Mouse (Mus musculus) heart, adult 2 months (tissue): ENCODE data around the gene Wfdc6a. TPM values are rescaled to one million over a fixed set of nuclear protein-coding genes. Genes with fewer than 3 reads are reported as not detected.
A peak's percentile ranks its signal among the peaks of the same experiment; 100 is the strongest.
"Not testable (repeated sequence)": the region's sequence is repeated elsewhere in the genome, so short reads cannot be mapped to it uniquely, and the experiment has no call there.

Source experiments
- DNase-seq, 2 experiments: peaks; one replicate each; pipeline ENCODE4 v3.0.0; 2021
- H3K27ac ChIP-seq: fragments of 200-600 bp; 2 replicates; pipeline ENCODE4 v1.8.1; 2022
- H3K27me3 ChIP-seq: fragments of 200-500 bp; 2 replicates; pipeline ENCODE4 v1.6.1; 2012; ENCODE audit warnings: mild to moderate bottlenecking, low read length, inconsistent platforms, mixed read lengths; ENCODE audit not compliant: control insufficient read depth, insufficient read depth
- H3K36me3 ChIP-seq: fragments of 200-500 bp; 2 replicates; pipeline ENCODE4 v1.6.1; 2012; ENCODE audit warnings: low read length, inconsistent platforms; ENCODE audit not compliant: control insufficient read depth, insufficient read depth
- H3K4me1 ChIP-seq: fragments of 200-500 bp; 2 replicates; pipeline ENCODE4 v1.6.1; 2011; ENCODE audit warnings: low read length; ENCODE audit not compliant: control insufficient read depth, insufficient read depth
- H3K4me3 ChIP-seq: fragments of 200-600 bp; 2 replicates; pipeline ENCODE4 v1.8.1; 2022
- H3K79me2 ChIP-seq: fragments of 200-500 bp; replicated peaks from 2 replicates; pipeline ENCODE4 v1.6.1; 2012; ENCODE audit warnings: mild to moderate bottlenecking, inconsistent platforms, low read length, moderate library complexity, mixed read lengths; ENCODE audit not compliant: control insufficient read depth, insufficient read depth
- H3K9ac ChIP-seq: fragments of 200-500 bp; 2 replicates; pipeline ENCODE4 v1.6.1; 2012; ENCODE audit warnings: low read depth, mild to moderate bottlenecking, control low read depth, inconsistent platforms, low read length, mixed read lengths
- CTCF ChIP-seq: fragments of 200-600 bp; IDR thresholded peaks from 2 replicates; pipeline ENCODE4 v1.8.1; 2022; ENCODE audit warnings: antibody characterized with exemption, mild to moderate bottlenecking, moderate library complexity
- EP300 ChIP-seq: fragments of 200-500 bp; IDR thresholded peaks from 2 replicates; pipeline ENCODE4 v1.6.1; 2011; ENCODE audit warnings: low read depth, low read length, control low read depth; ENCODE audit not compliant: insufficient read depth
- POLR2A ChIP-seq: fragments of 200-500 bp; IDR thresholded peaks from 2 replicates; pipeline ENCODE4 v1.6.1; 2011; ENCODE audit warnings: mild to moderate bottlenecking, low read depth, low read length, control low read depth; ENCODE audit not compliant: insufficient read depth
- WGBS: fragments of 180-500 bp; shearing (Covaris S2); methylation state at CpG from one replicate; pipeline ENCODE4 v1.1.7; 2018; 5-methylcytosine and 5-hydroxymethylcytosine counted together
- intact Hi-C: fragments of 180-260 bp; cut with DNase I; formaldehyde crosslinking; loops from one replicate; pipeline ENCODE4 v1.15.1; 2025
- polyA plus RNA-seq: library from polyadenylated mRNA; depleted of rRNA; stranded (reverse); fragments of >200 nt; gene quantifications from 2 replicates; pipeline ENCODE4 v1.2.3, GENCODE M21; 2012
- total RNA-seq, 2 experiments: library from RNA; stranded (reverse); gene quantifications; 2 replicates each; pipeline ENCODE4 v1.2.3; 2021

Wfdc6a gene
- total and polyA plus RNA-seq, 3 experiments = 0.30 to 0.47 TPM; not detected in 1

GRCm38 (mm10) chr2:164604411-164604810 is 19.2 kb upstream of the Wfdc6a start:
- no peak overlapping the region for H3K27ac ChIP-seq
- 78% methylated on average over 8 of the region's 8 CpGs for WGBS
- no peaks in the 10 kb centered on the region for H3K4me1 ChIP-seq
- no peaks in the 10 kb centered on the region for H3K36me3 ChIP-seq
- no peak for TF ChIP-seq CTCF
- no peak for TF ChIP-seq EP300
- no peak for TF ChIP-seq POLR2A
- intact Hi-C loops = no loop called here
- H3K9ac ChIP-seq = no peak overlapping the region
- no peak overlapping the region for H3K4me3 ChIP-seq
- DNase-seq = no peak
- H3K79me2 ChIP-seq = no peaks in the 10 kb centered on the region
- H3K27me3 ChIP-seq = no peaks in the 10 kb centered on the region

GRCm38 (mm10) chr2:164603482-164603881 is 18.2 kb upstream of the Wfdc6a start:
- Histone ChIP-seq H3K9ac (no peak overlapping the region), H3K27me3 (no peaks in the 10 kb centered on the region), H3K79me2 (no peaks in the 10 kb centered on the region), H3K36me3 (no peaks in the 10 kb centered on the region), H3K27ac (no peak overlapping the region), H3K4me3 (no peak overlapping the region), H3K4me1 (no peaks in the 10 kb centered on the region)
- TF ChIP-seq POLR2A (no peak), EP300 (no peak), CTCF (no peak)
- no peak for DNase-seq
- intact Hi-C loops = no loop called here
- 90% methylated on average over 3 of the region's 3 CpGs for WGBS

GRCm38 (mm10) chr2:164600179-164600578 is 14.9 kb upstream of the Wfdc6a start:
- H3K4me3 ChIP-seq = no peak overlapping the region
- H3K79me2 ChIP-seq = no peaks in the 10 kb centered on the region
- no peaks in the 10 kb centered on the region for H3K27me3 ChIP-seq
- TF ChIP-seq POLR2A = no peak
- TF ChIP-seq CTCF = peak; percentile 24
- TF ChIP-seq EP300 = no peak
- no peaks in the 10 kb centered on the region for H3K4me1 ChIP-seq
- intact Hi-C loops = no loop called here
- H3K9ac ChIP-seq = no peak overlapping the region
- H3K27ac ChIP-seq = no peak overlapping the region
- 63% methylated on average over 3 of the region's 3 CpGs for WGBS
- H3K36me3 ChIP-seq = no peaks in the 10 kb centered on the region
- DNase-seq = no peak

GRCm38 (mm10) chr2:164593494-164593893 is 8.2 kb upstream of the Wfdc6a start, which contains the start of gene Eppin:
TSS of gene Eppin (minus strand) at chr2:164593594.
- no peak within 1 kb of the TSS for H3K9ac ChIP-seq
- no peak within 1 kb of the TSS for H3K27ac ChIP-seq
- H3K79me2 ChIP-seq = no peaks in the 10 kb centered on the region
- no peaks in the 10 kb centered on the region for H3K4me1 ChIP-seq
- DNase-seq = no peak
- no peak within 1 kb of the TSS for H3K4me3 ChIP-seq
- no peaks in the 10 kb centered on the region for H3K27me3 ChIP-seq
- no peak for TF ChIP-seq CTCF
- no peak for TF ChIP-seq POLR2A
- no peak for TF ChIP-seq EP300
- H3K36me3 ChIP-seq = no peaks in the 10 kb centered on the region
- WGBS = 54% methylated on average over 4 of the region's 4 CpGs
- intact Hi-C loops = loop anchor here (2.0 kb wide), 1 partner anchor 201 kb away; no protein-coding TSS in a partner anchor

DNA sequence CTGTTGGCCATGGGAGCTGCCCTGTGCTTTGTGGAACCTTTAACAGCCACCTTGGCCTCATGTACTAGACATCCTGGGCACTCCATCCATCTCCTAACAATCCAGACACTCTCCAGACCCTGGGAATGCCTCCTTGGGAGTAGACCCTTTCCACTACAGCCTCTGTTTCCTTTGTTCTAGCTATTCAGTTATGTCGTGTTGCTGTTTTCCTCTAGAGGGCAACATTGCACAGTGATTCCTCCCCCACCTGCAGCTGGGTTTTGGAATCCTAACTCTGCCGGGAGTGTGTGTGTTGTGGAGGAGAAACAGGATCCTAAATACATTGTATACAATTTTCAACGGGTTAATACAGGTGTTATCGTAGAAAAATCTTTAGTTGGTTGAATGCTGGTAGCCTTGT is 6.8 kb upstream of the Wfdc6a start:
- Histone ChIP-seq H3K9ac (no peak overlapping the region), H3K4me3 (no peak overlapping the region), H3K79me2 (no peaks in the 10 kb centered on the region; the same call in 1 of the 2 replicates), H3K36me3 (no peaks in the 10 kb centered on the region), H3K4me1 (no peaks in the 10 kb centered on the region), H3K27me3 (no peaks in the 10 kb centered on the region), H3K27ac (no peak overlapping the region)
- no peak for DNase-seq
- TF ChIP-seq CTCF (peak; percentile 72), EP300 (no peak), POLR2A (no peak)
- 6% methylated on average over 4 of the region's 4 CpGs for WGBS
- intact Hi-C loops = loop anchor here (1.0 to 2.0 kb wide), 2 partner anchors 134 to 203 kb away; no protein-coding TSS in a partner anchor

- H3K4me1 ChIP-seq, intact Hi-C loops, H3K27me3 ChIP-seq, DNase-seq, H3K4me3 ChIP-seq, H3K9ac ChIP-seq, H3K36me3 ChIP-seq, H3K79me2 ChIP-seq, H3K27ac ChIP-seq: not testable (repeated sequence)
- 78% methylated on average over 6 of the region's 6 CpGs for WGBS
Measured at GRCm38 (mm10) chr2:164573359-164573758, 11.9 kb downstream of the Wfdc6a start, which contains the start of gene Spint3. TSS of gene Spint3 (minus strand) at chr2:164573459.
